Mouse (Mus musculus): ENCODE results near the gene Cadps. TPM values are rescaled to one million over a fixed set of nuclear protein-coding genes. Genes with fewer than 3 reads are reported as not detected.

The Cadps gene
- polyA plus RNA-seq, 3 experiments from 2014 or later = 0.07 TPM; not detected in 2

DNA sequence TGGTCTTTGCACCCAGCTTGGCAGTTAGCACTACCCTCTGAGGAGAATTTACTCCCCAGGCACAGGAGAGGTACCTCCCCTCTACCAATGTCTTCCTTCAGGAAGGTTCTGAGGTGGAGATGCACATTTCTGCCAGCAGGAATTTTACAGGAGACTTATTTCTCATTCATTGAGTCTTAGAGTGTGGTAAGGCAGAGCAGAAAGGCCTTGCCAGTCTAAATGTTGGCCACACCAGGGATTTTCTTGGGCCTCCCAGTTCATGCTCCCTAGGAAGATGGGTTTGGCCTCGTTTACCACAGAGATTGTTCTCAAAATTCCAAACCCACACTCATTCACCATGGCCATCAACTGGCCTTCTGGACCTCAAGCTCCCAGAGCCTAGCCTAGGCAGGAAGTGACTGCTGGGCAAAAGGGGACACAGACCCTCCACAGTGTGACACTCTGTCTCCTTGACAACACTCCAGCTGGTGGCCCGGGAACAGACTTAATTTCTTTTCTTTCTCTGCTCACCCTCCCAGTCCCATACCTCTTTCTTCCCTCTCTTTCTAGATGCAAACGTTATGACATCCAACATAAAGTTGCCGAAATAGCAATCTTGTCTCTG is 434.6 kb downstream of the Cadps start:
- no peak for ATAC-seq

DNA sequence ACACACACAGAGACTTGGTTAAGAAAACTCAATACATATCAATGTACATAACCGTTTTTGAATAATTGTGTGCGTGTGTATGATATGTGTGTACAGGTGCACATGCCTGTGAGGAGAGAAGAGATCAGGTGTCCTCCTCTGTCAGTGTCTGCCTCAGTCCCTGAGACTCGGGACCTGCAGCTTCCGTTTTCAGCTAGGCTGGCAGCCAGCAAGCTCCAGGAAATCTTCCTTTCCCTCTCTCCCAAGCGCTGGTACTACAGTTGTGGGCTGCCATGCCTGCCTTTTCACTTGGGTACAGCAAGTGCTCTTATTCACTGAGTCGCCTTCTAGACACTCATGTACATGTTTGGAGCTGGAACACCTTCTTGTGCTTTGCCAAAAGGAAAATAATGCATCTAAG is 435.7 kb downstream of the Cadps start:
- no peak for ATAC-seq

DNA sequence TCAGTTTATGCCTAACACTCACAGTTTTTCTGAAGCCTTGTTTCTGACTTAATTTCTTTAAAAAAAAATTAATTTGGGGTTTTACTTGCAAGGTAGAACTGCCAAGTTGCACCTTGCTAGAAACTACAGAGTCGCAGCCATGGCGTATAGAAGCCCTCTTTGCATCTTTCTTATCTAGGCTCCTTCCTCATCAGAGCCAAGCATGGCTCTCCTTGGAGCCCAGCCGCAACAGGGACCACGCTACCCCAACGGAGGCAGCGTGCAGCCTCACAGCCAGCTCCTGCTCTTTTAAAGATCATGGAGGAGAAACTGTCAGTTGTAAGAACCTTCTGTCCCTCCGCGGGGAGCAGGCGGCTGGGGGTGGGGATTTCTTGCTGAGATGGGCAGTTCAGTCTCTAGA is 445.0 kb downstream of the Cadps start:
- ATAC-seq = no peak

DNA sequence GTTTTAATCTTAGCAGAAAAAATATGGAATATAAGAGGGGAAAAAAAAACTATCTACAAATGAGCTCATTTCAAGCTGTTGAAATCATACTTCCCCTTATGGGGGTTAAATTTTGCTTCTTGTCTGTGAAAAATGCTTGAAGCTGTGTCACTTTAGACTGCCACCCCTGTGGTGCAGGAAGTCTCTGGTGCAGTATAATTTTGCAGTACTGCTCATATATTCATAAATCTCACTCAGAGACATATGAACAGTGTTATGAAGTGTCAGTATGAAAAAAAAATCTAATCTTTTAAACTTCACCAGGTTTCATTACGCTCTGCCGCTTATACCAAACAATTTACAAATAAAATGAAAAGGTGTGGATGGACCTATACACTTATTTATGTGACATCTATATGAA is 445.6 kb downstream of the Cadps start:
- ATAC-seq = no peak

DNA sequence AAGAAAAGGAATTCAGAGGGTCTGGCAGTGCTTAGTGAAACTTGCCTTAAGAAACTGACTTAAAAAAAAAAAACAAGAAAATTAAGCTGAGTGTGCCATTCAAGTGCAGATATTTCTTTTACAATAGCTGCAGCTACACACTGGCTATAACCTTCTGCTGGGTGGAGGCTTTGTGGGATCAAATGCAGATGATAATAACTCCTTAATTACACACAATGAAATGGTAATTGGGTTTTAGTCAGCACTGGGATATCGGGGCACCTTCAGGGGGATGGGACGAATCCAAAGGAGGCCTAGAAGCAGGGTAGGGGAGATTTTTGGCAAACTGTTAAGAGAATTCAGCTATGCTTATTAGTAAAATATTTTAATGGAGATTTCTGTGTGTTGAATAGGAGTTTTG is 447.4 kb downstream of the Cadps start:
- no peak for ATAC-seq

DNA sequence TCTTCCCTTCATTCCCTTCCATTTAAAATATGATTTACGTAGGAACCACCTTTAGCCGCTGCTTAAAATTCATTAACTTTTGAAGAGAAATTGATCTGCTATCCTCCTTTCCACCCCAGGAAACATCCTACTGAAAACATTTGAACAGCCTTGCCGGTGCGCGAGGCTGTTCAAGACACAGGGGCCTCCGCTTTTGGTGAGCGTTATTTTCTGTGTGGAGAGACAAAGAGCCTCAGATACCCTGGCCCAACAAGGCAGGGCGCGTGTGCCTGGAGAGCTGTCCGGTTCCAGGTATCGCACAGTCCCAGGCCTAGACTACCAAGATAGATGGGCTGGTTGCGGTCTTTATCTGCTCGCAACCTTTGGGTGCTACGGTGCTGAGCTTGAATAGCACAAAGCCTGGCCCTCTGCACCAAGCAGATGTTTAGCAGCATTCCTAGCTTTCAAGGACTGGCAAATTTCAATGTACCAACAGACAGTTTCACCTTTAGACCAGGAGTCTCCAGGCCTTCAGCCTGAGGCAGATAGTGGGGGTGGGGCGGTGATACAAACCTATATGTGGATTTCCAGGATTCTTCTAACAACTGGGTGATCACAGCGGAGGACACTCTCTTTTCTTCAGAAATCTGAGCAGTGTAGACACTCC is 472.5 kb downstream of the Cadps start:
- no peak for ATAC-seq

DNA sequence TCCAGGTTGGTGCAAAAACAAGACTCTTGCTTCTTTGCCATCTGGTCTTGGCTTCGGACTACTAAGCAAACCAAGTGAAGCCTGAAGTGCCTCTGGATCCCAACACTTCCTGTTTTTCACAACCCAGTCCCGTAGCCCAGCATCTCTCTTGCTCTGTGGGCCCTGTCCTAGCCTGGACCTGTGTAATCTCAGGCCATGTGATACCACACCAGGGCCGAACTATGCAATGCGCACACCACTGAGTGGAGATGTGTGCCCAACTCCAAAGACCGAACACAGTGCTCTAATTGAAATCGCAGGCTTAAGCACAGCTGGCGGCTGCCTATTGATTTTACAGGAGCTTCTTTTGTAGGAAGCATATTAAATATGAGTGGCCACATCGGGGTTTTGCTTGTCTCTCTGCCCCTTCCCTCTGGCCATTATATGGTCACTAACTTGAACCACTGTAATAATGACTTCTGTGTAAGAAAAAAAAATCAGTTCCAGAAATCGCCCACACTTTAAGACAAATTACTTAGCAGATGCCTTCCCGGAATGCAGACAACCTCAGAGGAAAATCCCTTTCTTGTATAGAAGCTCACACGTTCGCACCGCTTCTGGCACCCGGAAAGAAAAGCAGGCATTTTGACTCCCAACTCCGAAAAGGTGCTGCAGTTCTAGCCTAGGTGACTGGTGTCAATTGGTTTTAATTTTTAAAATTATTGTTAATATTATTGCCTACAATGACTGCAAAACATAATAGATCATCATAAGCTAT is 473.4 kb downstream of the Cadps start:
- no peak for ATAC-seq

DNA sequence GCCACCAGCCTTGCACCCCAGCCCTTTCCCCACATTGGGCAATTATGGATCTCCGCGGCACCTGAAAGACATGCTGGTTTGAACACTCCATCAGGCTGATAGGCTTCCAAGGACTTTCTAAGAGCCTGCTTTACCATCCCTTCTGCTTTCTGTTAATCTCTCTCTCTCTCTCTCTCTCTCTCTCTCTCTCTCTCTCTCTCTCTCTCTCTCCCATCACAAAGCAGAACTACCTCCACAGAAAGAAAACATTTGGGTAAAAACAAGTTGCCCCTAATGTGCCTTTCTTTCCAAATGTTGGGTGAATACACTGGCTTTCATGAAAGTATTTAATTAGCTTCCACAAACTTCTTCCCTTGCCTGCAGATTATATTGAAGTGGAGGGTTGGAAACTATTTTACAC is 474.8 kb downstream of the Cadps start, which contains the start of gene Fezf2:
Fezf2 (minus strand) TSS at position 101 of the 400 bp plus-strand sequence.
- ATAC-seq = no peak

DNA sequence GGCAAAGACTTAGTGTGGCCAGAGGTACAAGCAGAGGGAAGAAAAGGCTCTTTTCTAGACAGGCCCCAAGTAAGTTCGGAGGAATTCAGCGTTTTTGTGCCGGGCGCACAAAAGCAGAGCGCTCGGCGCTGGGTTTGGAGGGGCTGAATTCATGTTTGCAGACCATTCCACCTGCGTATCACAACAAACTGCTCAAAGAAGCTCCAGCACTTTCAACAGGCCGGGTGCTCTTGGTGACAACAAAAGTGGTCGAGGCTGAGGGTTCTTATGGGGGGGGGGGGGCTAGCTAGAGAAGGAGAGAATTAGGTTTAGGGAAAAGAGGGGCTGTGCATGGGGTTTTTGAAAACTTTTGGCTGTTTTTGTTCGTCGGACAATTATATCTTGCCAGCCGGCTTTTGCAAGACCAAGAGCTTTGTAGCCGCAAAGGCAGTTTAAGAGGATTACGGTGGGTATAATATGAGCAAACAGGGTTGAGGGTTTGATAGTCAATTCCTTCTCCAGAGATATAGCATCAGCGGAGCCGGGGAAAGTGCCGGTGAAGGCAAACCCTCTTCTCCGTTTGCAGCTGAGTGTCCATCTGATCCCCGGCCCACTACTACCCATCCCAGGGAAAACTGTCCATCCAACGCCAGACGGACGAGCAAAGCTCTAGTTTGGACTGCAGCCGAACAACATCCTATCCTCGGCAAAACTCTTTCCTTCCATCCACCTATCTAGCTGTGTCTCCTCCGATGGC is 475.8 kb downstream of the Cadps start:
- ATAC-seq = no peak

DNA sequence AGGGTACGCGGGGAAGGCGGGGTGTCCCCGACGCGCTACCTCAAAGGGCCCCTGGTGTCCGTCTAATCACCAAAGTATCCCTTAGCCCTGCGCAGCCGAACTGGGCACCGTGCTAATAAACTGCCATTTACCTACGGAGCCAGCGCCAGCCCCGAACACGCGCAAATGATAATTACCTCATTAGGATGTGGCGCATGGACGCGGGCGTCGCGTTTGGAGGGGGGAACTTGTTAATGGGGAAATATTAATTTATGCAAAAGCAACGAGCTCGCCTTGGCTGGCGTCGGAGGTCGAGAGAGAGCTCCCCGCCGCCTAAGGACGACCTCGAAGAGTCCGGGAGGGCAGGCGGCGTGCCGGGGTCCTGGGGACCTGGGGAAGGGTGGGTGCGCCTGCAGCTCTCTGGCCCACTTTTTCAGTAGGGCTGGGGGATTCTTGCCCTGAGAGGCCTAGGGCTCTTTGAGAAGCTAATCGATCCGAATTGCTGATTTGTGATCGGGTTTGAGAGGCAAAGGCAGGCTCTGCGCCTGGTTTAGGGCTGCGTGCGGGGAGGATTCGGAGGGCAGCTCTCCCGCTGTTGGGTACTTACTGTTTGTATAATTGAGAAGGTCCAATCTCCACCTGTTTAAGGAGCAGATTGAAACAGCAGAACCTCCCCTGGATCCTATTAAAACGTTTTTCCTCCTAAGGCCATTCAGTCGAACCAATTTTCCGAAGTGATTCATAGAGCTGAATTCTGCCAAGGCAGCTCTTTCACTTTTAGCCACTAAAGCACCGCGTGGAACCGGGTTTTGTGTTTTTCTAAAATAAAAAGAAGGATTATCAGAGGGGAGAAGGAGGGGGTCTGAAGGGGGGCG is 476.6 kb downstream of the Cadps start:
- no peak for ATAC-seq

DNA sequence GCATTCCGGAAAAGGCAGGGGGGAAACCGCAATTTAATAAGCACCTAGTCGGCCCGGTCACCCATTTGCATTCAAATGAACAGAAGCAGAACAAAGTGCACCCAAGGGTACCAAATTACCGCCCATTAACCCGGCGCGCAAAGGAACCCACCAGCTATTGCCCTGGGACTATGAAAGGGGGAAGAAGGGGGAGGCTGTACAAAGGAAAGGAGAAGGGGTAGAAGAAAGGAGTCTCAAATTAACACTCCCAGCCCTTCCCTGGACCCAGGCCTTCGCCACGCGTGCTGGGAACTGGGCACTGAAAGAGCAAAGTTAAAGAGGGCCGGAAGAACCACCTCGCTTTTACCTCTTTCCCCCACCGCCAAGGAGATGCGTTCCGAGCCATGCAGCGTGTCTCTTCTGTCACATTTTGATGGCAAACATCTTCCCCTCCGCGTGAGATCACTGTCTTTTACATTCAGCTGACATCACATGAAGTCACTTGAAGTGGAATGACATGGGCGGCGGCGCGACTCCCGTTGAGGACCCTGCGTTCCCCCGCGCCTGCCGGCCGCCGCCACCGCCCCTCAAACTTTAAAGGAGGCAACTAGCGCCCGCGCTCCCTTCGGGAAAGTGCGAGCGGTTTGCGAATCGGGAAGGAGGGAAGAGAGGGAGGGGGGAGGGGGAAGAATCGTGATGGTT is 477.5 kb downstream of the Cadps start:
- ATAC-seq = no peak

DNA sequence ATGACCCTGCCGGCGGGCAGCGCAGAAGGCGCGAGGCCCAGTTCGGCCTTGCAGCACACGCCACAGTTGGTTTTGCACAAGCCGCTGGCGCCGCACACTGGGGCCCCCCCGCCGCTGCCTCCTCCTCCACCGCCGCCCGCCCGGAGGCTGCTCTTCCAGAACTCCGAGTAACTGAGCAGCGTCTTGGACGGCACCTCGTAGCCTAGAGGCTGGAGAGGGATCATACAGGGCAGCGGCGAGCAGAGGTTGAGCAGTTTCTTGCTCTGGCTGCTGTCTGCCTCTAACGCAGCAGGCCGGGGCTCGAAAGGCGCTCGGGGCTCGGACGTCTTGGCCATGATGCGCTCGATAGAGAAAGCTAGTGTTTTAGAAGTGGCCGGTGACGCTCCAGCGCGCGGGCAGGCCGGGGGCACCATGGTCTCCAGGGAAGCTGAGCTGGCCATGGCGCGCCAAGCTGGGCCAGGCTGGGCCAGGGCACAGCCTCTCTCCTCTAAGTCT is 478.1 kb downstream of the Cadps start:
- no peak for ATAC-seq

DNA sequence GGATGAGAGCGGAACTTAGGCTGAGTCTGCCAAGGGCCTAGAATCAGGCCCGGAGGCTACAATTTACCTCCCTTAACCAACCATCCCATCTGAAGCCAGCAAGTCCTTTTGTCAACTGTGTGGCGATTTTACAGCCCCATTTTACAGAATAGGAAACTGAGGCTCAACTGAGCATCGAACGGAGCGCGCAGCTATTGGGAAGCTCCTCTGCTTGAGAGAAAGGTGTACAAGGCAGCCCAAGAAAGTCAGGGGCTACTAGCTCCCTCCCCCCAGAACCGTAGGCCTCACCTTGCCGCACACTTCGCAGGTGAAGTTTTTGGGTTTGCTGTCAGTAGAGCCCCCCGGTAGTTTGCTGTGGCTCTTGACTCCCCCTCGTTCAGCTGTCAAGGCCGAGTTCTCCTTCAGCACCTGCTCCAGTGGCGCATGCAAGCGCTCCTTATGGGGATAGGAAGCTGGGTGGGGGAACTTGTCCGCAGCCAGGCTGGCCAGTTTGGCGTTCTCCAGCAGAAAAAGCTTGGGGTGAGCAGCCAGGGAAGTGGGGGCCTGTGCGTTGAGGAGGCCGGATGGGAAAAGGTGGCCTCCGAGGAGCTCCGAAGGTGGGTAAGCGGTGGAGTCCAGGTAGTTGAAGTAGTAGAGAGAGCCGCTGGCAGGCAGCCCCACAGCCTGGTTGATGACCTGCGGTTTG is 478.7 kb downstream of the Cadps start:
- ATAC-seq = no peak

DNA sequence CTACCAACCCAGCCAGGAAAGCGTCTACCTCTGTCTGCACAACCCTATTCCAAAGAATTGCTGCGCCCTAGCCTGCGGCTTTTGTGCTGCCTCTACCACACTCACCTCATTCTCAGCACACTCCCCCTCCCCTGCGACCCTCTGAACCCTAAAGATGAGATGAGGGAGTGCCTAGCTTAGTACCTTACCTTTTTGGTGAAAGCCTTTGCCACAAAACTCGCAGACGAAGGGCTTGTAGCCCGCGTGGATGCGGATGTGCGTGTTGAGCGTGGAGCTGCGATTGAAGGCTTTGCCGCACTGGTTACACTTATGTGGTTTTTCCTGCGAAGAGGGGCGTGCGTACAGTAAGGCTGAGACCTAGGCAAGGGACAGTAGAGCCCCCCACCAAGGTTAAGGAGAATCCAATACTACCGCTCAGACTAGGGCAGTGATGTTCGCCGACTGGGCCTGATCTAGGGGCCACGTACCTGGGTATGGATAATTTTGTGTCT is 479.4 kb downstream of the Cadps start:
- no peak for ATAC-seq

DNA sequence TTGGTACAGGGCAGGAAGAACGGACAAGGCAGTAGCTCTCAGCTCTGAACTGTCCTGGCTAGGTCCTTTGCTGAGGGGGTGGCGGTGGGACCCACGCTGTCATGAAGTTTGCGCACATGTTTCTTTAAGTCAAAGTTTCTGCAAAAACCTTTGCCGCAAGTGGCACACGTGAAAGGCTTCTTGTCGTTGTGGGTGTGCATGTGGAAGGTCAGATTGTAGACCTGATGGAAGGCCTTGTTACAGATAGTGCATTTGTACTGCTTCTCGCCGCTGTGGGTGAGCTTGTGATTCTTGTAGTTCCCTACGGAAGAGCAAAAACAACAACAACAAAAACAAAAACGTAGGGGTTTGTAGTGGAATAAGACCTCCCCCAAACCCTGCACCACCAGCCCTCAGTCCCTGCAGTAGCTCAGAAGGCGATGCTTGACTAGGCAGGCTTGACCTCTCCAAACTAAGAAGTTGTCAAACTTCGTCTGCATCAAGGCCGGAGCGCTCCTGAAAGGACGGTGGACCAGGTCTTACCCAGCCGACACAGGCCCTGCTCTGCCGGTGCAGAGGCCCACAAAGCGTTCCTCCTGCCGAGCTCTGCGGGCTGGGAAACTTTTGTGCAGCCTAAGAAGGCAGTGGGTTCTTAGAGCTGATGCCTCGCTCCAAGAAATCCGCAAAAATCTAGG is 480.3 kb downstream of the Cadps start:
- no peak for ATAC-seq

DNA sequence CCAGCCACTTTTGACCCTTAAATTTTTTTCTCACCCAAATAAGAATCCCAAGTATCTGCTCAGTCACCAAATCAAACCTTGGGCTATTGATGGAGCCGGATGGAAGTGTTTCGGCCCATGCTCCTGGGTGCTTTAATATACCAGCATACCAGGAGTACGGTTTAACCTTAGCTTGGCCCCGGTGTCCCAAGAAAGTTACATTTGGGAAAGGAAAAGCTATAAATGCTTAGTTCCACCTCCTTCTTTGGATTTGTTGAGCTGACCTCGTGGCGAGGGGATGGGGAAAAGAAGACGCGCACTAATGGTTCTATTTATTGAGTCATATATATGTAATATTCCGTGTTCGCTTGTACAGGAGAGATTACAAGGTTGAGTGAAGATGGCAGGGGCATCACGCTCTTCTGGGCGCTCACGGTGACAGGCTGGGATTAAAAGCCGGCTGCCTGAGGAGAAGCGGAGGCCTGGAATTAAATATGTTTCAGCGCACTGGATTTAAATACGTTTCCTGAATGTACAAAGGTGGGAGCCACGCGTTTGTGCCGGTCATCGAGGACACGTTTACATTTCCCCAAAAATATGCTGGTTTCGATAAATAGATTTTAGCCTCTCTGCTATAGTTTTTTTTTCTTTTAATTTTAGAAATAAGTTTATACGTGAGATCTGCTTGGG is 481.0 kb downstream of the Cadps start:
- no peak for ATAC-seq

DNA sequence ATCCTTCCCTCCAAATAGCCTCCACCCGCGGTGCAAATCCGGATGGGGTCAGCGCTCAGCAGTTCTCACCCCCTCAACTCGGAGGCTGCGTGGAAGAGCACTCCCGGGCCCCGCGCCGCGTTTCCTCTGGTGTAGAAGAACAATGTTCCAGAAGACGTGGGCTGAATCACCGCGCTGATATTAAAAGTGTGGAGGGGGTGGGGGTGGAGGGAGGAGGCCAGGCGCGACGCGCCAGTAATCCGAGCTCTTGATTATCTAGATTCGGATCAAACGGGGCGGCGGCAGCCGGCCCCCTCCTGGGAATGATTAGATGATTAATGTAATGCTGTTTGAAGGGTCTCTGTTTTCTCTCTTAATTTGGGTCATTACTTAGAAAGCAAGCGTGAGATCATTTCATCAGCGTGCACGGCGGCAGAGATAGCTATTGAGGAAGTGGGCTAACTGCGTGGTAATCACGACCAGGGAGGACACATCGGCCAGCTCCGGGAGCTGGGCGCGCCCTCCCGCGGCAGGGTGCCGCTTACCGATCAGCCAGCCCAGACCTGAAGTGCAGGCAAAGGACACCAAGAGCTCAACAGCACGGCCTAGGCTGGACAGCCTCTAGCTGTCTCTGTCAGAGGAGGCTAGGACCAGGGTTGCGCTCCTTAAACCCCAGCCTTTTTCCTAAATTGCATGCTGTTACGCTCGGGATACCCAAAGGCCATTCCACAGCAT is 481.6 kb downstream of the Cadps start:
- no peak for ATAC-seq

DNA sequence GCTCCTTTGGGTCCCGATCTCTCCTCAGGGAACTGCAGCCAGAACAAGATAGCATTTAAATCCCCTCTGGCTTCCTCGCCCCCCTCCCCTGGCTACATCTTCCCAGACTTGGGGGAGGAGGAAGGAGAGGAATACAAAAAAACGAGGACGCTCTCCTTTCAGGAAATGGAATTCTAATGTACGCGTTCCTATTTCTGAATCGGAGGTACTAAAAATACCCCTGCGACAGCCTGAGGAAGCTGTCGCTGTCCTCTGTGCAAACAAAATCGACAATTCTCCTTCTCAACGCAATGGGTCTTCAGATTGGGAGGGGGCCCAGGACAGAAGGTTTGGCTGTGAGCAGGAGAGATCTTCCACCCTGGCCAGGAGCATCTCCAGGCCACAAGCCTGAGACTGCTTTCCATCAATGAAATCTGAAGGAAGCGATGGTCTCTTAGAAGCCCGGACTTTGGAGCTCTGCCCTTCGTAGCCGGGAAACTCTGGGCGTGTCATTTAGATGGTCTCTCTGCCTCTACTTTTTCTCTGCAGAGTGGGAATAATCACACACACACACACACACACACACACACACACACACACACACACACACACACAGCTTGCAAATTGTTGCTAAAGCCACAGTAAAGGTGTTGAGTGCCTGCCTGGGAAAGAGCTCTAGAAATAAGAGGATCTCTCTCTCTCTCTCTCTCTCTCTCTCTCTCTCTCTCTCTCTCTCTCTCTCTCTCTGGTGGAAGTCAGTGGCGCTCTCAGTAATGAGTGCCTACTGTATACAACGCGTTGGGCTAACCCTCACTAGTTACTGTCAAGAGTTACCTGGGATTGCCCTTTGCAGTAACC is 482.4 kb downstream of the Cadps start:
- ATAC-seq = no peak

Measured in inflammation-experienced regulatory T-cells, adult 6 months (primary cell).